Mouse (Mus musculus) stomach, postnatal 0 days (tissue): ENCODE measurements around the gene Ppt2.

Experiments
- CTCF ChIP-seq: IDR thresholded peaks from 2 replicates; pipeline ENCODE4 v1.5.1; 2016; ENCODE audit warnings: antibody characterized with exemption, low read depth, mild to moderate bottlenecking, moderate library complexity
- EP300 ChIP-seq: optimal IDR thresholded peaks from 2 replicates; pipeline ENCODE3; 2016; ENCODE audit warnings: antibody characterized with exemption

- TF ChIP-seq EP300 = no peak
- TF ChIP-seq CTCF = no peak
These were observed 7.3 kb downstream of the Ppt2 start for GRCm38 (mm10) chr17:34621006-34621405.
